Mouse (Mus musculus): ENCODE data around the gene Tigd3.

DNA sequence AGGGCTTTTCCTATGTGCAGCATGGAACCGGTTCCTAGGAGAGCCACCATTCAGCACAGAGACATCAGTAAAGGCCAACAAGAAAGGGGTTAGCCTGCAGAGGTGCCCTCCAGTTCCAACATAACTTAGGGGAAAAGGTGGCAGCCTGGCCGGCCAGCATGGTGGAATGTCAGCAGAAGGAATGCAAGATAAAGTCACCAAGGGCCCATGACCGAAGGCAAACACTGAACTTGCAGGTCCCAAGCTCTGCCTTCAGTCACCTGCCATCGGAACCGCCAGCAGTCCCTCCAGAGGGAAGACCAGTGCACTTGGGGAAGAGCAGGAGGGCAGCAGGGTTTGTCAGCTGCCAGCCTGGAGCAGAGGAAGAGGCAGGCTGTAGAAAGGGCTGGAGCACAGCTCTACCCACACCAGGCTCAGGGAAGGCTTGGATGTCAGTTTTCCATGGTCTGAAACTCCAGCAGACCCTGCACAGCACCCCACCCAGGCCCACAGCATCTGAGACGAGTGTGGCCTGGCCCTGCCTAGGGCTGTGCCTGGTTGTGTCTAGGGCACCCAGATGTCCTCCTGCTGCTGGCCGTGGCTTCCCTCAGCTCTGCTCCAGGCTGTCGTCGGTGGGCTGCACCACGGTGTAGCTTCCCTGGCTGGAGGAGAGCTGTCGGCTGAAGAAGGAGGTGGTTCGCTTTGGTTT, 41.8 kb downstream of the Tigd3 start:
- TF ChIP-seq CTCF (IDR thresholded peaks at IDR 0.05; ENCODE audit: insufficient read depth, low read length) (no peak), POLR2A (IDR thresholded peaks at IDR 0.05; ENCODE audit: borderline replicate concordance, extremely low read depth, low read depth, low read length) (no peak)

All from lung, adult 2 months (tissue).